Mouse (Mus musculus) heart, embryonic 10.5 days (tissue): ENCODE results near the gene Taf15. TPM values are rescaled to one million over a fixed set of nuclear protein-coding genes. Genes with fewer than 3 reads are reported as not detected.

Experiments used
- DNase-seq: peaks from one replicate; pipeline ENCODE4 v3.0.0-alpha.2; 2017; ENCODE audit warnings: low spot score
- H3K27ac ChIP-seq: fragments of 300-500 bp; sonication (generic); 2 replicates; pipeline ENCODE4 v1.5.1; 2016; ENCODE audit warnings: mild to moderate bottlenecking
- H3K27me3 ChIP-seq: fragments of 300-500 bp; sonication (generic); 2 replicates; pipeline ENCODE4 v1.6.1; 2016; ENCODE audit warnings: mild to moderate bottlenecking; ENCODE audit not compliant: poor library complexity, insufficient read depth, severe bottlenecking
- H3K36me3 ChIP-seq: fragments of 300-500 bp; sonication (generic); 2 replicates; pipeline ENCODE4 v1.6.1; 2016; ENCODE audit warnings: mild to moderate bottlenecking, moderate library complexity
- H3K4me1 ChIP-seq: fragments of 300-500 bp; sonication (generic); 2 replicates; pipeline ENCODE4 v1.6.1; 2016; ENCODE audit warnings: mild to moderate bottlenecking
- H3K4me3 ChIP-seq: fragments of 300-500 bp; sonication (generic); 2 replicates; pipeline ENCODE4 v1.5.1; 2016; ENCODE audit warnings: mild to moderate bottlenecking, moderate library complexity
- H3K9me3 ChIP-seq: fragments of 300-500 bp; sonication (generic); 2 replicates; pipeline ENCODE4 v1.6.1; 2016; ENCODE audit warnings: mild to moderate bottlenecking, moderate library complexity
- WGBS: fragments of 180-500 bp; shearing (Covaris S2); methylation state at CpG from one replicate; pipeline ENCODE4 v1.1.7; 2016; 5-methylcytosine and 5-hydroxymethylcytosine counted together
- polyA plus RNA-seq: library from polyadenylated mRNA; unstranded; fragments of >200 nt; fragmentation: Nextera tagmentation; extraction: Ambion mirVana; gene quantifications from 2 replicates; pipeline ENCODE4 v1.2.1, GENCODE M21; 2016

The Taf15 gene
- polyA plus RNA-seq, 1 experiment from 2014 or later: 8.0 TPM

DNA sequence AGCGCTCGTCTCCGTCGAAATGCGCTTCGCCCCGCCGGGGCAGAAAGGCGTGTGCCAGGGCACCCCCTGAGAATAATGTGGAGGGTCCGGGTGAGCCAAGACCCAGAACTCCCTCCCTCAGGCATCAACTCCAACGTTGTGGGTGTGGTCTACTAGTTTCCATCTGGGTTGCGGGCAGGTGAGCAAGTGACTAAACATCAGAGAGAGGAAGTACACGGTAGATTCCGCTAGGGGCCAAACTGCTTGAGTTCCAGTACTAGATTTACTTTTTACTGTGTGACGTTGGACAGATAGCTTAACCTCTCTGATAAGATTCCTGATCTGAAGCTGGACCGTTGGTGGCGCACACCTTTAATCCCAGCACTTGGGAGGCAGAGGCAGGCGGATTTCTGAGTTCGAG, 27.9 kb upstream of the Taf15 start:
- Histone ChIP-seq H3K4me1 (peaks cover 82% of the 10 kb centered on the region), H3K27me3 (peaks cover 62% of the 10 kb centered on the region)
- WGBS: 20% methylated on average over 19 of the region's 19 CpGs

GRCm38 (mm10) chr11:83447612-83448011, 25.3 kb upstream of the Taf15 start:
- no peak for DNase-seq
- WGBS: 63% methylated on average over 10 of the region's 10 CpGs
- Histone ChIP-seq H3K4me3 (no peak overlapping the region), H3K27me3 (peaks cover 44% of the 10 kb centered on the region), H3K4me1 (peaks cover 65% of the 10 kb centered on the region), H3K27ac (peak overlapping the region; percentile 79; the same call in 1 of the 2 replicates), H3K9me3 (no peaks in the 10 kb centered on the region), H3K36me3 (no peaks in the 10 kb centered on the region)

More for the DNA sequence above, 27.9 kb upstream of the Taf15 start:
- H3K36me3 ChIP-seq: no peaks in the 10 kb centered on the region
- H3K9me3 ChIP-seq: no peaks in the 10 kb centered on the region
- no peak for DNase-seq
- H3K4me3 ChIP-seq: peak overlapping the region; percentile 52
- peak overlapping the region; percentile 19; the same call in 1 of the 2 replicates for H3K27ac ChIP-seq

DNA sequence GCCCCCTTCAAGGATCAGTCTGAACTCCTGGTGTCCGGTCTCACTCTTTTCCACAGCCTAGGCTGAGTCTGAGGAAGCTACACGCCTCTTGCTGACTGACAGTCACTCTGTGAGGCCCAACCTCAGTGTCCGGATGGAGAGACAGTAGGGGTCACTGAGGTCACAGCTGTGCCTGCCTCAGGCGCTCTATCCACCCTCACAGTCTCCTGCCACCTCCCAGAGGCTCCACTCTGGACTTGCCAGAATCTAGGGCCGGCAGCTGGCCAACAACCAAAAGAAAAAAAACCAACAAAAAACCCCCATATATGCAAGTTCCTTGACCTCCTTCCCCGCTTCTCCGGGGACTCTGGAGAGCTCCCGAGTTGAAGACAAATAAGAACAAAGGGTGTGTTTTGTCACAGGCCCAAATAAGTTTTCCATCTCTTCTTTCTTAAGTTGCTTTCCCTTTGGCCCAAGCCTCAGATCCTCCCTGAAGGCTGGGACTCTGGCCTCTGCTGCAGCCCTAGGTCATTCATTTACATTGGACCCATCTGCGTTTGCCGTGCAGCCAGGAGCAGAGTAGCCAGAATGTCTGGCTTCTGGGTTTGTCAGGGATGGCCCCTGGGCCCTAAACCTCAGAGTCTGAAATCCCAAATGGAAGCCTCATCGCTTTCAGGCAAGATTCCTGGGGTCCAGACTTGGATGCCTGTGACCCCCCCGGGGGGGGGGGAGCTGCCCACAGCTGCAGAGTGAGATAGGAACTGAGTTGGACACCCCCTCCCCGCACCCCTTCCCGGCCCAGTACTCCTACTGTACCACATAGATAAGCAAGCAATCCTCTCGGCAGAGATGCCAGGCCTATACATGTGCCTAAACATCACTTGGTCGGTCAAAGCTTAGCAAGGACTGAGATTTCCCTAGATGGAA, 24.6 kb upstream of the Taf15 start:
- H3K4me3 ChIP-seq: 0 out of 2 replicates have a peak overlapping the region, but pooled peaks have one; percentile 12
- peaks cover 38% of the 10 kb centered on the region for H3K27me3 ChIP-seq
- H3K27ac ChIP-seq: peak overlapping the region; percentile 79
- no peak for DNase-seq
- H3K9me3 ChIP-seq: no peaks in the 10 kb centered on the region
- H3K4me1 ChIP-seq: peaks cover 58% of the 10 kb centered on the region
- WGBS: 35% methylated on average over 16 of the region's 16 CpGs
- no peaks in the 10 kb centered on the region for H3K36me3 ChIP-seq

GRCm38 (mm10) chr11:83448927-83449236, 24.0 kb upstream of the Taf15 start:
- Histone ChIP-seq H3K9me3 (no peaks in the 10 kb centered on the region), H3K27me3 (peaks cover 32% of the 10 kb centered on the region), H3K4me3 (no peak overlapping the region), H3K36me3 (no peaks in the 10 kb centered on the region), H3K27ac (peak overlapping the region; percentile 79), H3K4me1 (peaks cover 52% of the 10 kb centered on the region)
- no peak for DNase-seq

DNA sequence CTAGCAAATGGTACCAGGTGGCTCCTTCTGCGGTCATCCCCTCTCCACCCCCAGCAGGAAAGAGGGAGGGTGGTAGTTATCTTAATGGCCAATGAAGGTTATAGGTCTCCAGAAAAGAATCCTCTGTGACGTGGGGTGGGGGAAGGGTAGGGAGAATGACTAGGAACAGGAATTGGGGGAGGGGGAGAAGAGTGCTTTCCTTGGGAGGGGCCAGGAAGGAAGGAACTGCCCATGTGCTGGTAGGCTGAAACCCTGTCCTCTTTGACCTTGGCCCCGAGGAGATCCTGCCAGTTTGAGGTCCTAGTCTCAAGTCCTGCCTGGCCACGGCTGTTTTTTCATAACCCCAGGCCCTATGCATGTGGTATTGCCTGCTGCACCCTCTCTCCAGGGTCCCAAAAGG, 23.6 kb upstream of the Taf15 start:
- Histone ChIP-seq H3K27ac (peak overlapping the region; percentile 79), H3K9me3 (no peaks in the 10 kb centered on the region), H3K36me3 (no peaks in the 10 kb centered on the region), H3K27me3 (peaks cover 28% of the 10 kb centered on the region), H3K4me3 (no peak overlapping the region), H3K4me1 (peaks cover 51% of the 10 kb centered on the region)
- no peak for DNase-seq
- 29% methylated on average over 4 of the region's 4 CpGs for WGBS

GRCm38 (mm10) chr11:83450550-83450949, 22.3 kb upstream of the Taf15 start:
- Histone ChIP-seq H3K9me3 (no peaks in the 10 kb centered on the region), H3K4me3 (no peak overlapping the region), H3K36me3 (no peaks in the 10 kb centered on the region), H3K4me1 (peaks cover 54% of the 10 kb centered on the region), H3K27me3 (peaks cover 19% of the 10 kb centered on the region), H3K27ac (peak overlapping the region; percentile 37; the same call in 1 of the 2 replicates)
- no peak for DNase-seq
- WGBS: 44% methylated on average over 1 of the region's 1 CpGs

- peaks cover 59% of the 10 kb centered on the region for H3K4me1 ChIP-seq
- 83% methylated on average over 10 of the region's 10 CpGs for WGBS
Observed at GRCm38 (mm10) chr11:83451281-83451680, 21.6 kb upstream of the Taf15 start.

DNA sequence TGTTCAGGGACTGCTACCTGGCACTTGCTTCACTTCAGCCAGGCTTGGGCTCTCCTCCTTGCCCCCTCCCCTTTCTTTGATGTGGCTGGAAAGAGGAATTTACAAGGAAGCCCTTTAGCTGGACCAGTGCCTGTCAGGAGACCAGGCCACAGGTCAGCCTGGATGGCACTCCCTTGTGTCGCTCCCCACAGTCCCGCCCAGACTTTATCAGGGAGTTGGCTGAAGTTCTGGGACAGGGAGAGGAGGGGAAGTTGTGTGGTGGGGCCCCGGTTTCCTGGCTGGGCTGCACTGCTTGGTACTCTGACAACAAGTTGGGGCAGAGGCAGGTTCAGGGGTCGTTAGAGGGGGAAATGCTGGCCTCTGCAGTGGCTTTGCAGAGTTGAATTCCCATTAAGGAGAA, 18.3 kb upstream of the Taf15 start:
- Histone ChIP-seq H3K36me3 (no peaks in the 10 kb centered on the region), H3K9me3 (no peaks in the 10 kb centered on the region), H3K4me3 (no peak overlapping the region), H3K27me3 (peaks cover 14% of the 10 kb centered on the region; the same call in 1 of the 2 replicates), H3K4me1 (peaks cover 49% of the 10 kb centered on the region), H3K27ac (peak overlapping the region; percentile 47; the same call in 1 of the 2 replicates)
- WGBS: 4% methylated on average over 4 of the region's 4 CpGs
- no peak for DNase-seq

More at GRCm38 (mm10) chr11:83451281-83451680, 21.6 kb upstream of the Taf15 start:
- no peaks in the 10 kb centered on the region for H3K36me3 ChIP-seq
- no peak overlapping the region for H3K4me3 ChIP-seq
- H3K9me3 ChIP-seq: no peaks in the 10 kb centered on the region
- DNase-seq: no peak
- peaks cover 14% of the 10 kb centered on the region for H3K27me3 ChIP-seq
- no peak overlapping the region for H3K27ac ChIP-seq

DNA sequence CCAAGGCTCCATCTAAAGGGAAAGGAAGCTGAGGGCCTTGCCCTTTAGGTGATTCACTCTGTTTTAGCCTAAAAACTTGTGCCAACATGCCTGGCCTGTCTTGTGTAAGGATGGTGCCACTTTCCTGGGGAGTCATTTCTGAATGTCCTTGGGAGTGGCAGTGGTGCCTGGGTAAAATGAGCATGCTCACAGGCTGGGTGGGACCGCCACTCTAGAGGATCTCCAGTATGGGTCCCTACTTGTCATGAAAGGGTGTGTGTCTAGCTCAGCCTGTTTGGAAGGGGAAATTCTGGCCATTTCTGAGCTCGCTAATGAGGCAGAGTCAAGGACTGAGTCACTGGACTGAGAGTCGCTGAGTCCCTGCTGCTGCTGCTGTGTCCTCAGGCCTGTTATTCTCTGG, 17.3 kb upstream of the Taf15 start:
- Histone ChIP-seq H3K27ac (peak overlapping the region; percentile 57; the same call in 1 of the 2 replicates), H3K4me1 (peaks cover 40% of the 10 kb centered on the region), H3K4me3 (no peak overlapping the region), H3K9me3 (no peaks in the 10 kb centered on the region), H3K36me3 (no peaks in the 10 kb centered on the region), H3K27me3 (peaks cover 25% of the 10 kb centered on the region)
- DNase-seq: no peak
- 77% methylated on average over 3 of the region's 3 CpGs for WGBS

- 30% methylated on average over 7 of the region's 7 CpGs for WGBS
Observed at GRCm38 (mm10) chr11:83457257-83457656, 15.6 kb upstream of the Taf15 start.

DNA sequence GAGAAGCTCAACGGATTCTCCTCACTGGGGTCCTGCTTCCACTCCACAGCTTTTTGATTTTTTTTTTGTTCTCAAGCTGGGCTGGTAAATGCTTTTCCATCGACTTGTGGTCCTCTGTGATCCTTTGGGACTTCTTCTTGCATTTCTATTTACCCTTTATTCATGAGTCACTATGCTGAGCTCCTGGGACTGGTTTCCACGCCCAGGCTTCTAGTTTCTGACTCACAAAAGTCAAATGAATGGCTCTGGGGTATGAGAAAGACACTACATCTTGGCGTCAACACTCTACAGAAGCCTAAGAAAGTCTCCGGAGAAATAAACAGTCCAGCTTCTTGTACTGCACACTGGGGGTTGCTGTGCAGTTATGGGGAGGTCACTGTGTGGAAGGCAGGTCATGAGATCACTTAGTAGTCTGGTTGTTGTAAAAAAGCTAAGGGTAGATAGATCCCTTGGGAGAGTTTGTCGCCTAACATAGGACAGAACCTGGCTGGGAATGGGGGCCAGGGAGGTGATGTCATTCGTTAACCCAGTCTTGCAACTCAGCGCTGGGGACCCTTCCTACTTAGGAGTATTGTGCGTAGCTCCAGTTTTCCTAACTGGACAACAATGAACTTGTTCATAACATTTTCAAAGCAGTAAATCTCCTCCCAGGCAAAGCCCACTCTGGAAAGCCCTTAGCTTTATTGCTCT, 14.8 kb upstream of the Taf15 start:
- 61% methylated on average over 9 of the region's 9 CpGs for WGBS
- Histone ChIP-seq H3K9me3 (no peaks in the 10 kb centered on the region), H3K4me3 (no peak overlapping the region), H3K4me1 (peaks cover 51% of the 10 kb centered on the region), H3K27me3 (peaks cover 48% of the 10 kb centered on the region), H3K36me3 (no peaks in the 10 kb centered on the region), H3K27ac (0 out of 2 replicates have a peak overlapping the region, but pooled peaks have one; percentile 16)
- DNase-seq: no peak

More at GRCm38 (mm10) chr11:83457257-83457656, 15.6 kb upstream of the Taf15 start:
- Histone ChIP-seq H3K27ac (0 out of 2 replicates have a peak overlapping the region, but pooled peaks have one; percentile 16), H3K27me3 (peaks cover 40% of the 10 kb centered on the region), H3K4me1 (peaks cover 45% of the 10 kb centered on the region), H3K9me3 (no peaks in the 10 kb centered on the region), H3K36me3 (no peaks in the 10 kb centered on the region), H3K4me3 (no peak overlapping the region)
- no peak for DNase-seq

GRCm38 (mm10) chr11:83461462-83462027, 11.3 kb upstream of the Taf15 start:
- H3K36me3 ChIP-seq: no peaks in the 10 kb centered on the region
- no peaks in the 10 kb centered on the region for H3K9me3 ChIP-seq
- H3K4me1 ChIP-seq: peaks cover 42% of the 10 kb centered on the region
- H3K27ac ChIP-seq: no peak overlapping the region; the same call in 1 of the 2 replicates
- WGBS: 67% methylated on average over 10 of the region's 10 CpGs
- DNase-seq: no peak
- peaks cover 66% of the 10 kb centered on the region for H3K27me3 ChIP-seq
- peak overlapping the region; percentile 75; the same call in 1 of the 2 replicates for H3K4me3 ChIP-seq
